Mouse (Mus musculus) T-helper 1 cell (primary cell): ENCODE data around the gene Slc7a15.

Experiments
- in situ Hi-C: fragments of 300-600 bp; cut with MboI, MseI; formaldehyde crosslinking; loops from one replicate; pipeline ENCODE4 v1.15.1; 2025; ENCODE audit warnings: high pct_unique_total_duplicates

Gene Slc7a15

DNA sequence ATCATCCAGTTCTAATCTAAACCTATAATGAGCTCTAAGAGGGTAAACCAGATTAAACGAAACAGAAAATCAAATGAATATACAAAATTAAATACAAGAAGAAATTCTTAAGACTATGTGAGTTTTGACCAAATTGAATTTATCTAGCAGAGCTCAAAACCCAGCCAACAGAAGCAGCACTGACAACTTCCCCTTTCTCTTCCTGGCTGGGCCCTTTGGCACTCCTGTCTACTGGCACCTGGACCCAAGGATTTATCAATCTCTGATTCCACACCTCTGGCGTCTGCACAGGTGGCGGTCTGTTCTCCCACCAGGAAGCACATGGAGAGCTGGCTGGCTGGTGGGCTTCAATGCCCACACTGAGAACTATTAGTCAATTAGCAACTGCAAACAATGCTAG is 39.0 kb downstream of the Slc7a15 start:
- in situ Hi-C loops: loop anchor here (10.0 kb wide), 1 partner anchor 1955 kb away; no protein-coding TSS in a partner anchor

DNA sequence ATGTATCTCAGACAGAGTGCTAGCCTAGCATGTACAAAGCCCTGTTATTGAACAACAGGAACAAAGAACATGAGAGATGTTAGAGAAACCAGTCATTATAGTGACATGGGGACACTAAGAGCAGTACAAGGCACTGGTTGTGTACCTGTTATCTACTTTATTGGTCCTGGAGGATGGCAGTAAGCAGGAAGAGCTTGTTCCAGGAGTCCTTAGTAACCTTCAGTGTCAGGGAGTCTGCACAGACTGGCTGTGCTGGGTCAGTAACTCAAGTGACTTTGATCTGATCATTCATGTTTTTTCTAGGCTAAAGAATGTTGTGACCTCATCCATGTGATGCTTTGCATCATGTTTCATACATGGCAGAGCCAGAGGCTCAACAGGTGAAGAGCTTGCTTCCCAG is 42.7 kb downstream of the Slc7a15 start:
- in situ Hi-C loops: loop anchor here (10.0 kb wide), 1 partner anchor 1959 kb away; no protein-coding TSS in a partner anchor

DNA sequence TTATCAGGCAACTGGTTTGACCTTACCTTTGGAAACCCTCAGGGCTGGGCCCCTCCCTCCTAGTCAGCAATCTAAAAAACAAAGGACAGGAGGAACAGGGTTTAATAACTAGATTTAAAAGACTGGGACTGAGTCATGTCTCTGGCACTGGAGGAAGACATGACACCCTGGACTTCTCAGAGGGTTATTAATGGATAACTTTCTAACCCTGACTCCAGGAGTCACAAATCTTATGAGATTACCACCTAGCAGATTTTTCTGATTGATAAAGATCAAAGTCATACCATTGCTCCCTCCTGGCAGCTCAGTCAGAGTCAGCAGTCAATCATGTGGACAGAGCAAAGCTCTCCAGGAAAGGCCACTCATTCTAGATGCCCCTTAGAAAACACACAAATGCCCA is 43.4 kb downstream of the Slc7a15 start:
- in situ Hi-C loops: loop anchor here (10.0 kb wide), 1 partner anchor 1959 kb away; no protein-coding TSS in a partner anchor

- in situ Hi-C loops: no loop called here
These were observed 51.5 kb downstream of the Slc7a15 start for GRCm38 (mm10) chr12:8547357-8547756.

DNA sequence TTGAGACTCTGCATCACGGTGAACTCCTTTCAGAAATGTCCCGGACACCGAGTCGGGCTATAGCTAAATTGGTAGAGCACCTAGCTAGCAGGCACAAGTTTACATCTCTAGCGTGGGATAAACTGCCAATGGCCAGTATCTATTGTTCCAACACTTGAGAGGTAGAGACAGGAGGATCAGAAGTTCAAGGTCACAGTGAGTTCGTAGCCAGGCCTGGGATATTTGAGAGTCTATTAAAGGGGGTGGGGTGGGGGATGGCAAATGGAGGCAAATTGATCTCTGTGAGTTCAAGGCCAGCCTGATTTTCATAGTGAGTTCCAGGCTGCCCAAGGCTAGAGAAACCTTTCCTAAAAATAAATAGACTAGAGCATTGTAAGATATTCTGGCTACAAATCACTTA is 52.1 kb downstream of the Slc7a15 start:
- in situ Hi-C loops: no loop called here

GRCm38 (mm10) chr12:8545066-8545610 is 53.7 kb downstream of the Slc7a15 start:
- in situ Hi-C loops: no loop called here

DNA sequence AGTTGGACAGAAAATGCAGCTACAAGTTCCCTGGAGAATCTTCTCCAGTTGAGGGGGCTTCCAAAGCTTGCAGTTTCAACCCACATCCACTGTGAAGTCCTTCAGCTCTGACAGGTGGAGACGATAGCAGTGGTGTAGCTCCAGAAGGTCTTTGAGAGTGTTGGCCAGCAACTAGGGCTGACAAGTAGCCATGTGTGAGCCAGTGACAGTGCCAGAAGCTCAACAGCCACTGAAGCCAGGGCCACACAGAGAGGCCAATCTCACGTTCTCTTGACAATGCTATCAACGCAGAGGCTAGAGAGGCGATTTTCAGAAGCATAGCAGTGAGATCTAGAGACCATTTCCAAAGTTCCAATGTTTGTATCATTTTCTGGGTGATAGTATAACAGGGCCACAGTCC is 56.5 kb downstream of the Slc7a15 start:
- in situ Hi-C loops: no loop called here

- in situ Hi-C loops: no loop called here
These were observed 59.4 kb downstream of the Slc7a15 start for GRCm38 (mm10) chr12:8539471-8539870.

- in situ Hi-C loops: no loop called here
These were observed 61.6 kb downstream of the Slc7a15 start for GRCm38 (mm10) chr12:8537291-8537690.

DNA sequence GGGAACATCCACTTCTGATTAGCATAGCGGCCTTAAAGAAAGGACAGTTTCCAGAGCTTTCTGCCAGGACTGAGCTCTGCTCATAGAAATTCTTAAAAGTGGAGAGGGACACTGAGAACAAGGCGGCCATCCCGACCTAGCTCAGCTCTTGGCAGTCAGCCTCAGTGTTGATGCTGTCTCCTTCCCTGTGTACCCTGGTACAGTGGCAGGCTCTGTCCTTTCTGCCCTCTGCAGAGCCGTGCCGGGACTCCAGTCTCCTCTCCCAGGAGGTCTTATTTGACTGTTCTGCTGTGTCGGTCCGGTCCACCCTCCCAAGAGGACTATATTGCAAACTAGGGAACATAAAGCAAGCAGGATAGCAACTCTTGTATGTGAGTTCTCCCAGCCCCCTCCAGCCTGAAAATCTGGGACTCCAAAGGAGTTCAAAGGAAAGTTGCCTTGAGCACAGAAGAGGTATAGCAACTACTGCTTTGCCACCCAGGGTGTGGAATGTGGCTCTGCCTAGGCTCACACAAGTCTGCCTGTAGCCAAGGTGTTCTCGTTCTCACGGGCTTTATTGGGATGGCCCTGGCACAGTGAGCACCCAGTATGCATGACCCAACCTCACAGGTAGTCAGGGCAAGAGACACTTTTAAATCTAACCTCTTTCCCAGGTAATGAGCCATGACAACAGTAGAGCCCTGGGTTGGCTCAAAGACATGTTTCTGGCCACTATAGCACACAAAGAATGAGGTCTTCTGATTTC is 62.5 kb downstream of the Slc7a15 start:
- in situ Hi-C loops: no loop called here

DNA sequence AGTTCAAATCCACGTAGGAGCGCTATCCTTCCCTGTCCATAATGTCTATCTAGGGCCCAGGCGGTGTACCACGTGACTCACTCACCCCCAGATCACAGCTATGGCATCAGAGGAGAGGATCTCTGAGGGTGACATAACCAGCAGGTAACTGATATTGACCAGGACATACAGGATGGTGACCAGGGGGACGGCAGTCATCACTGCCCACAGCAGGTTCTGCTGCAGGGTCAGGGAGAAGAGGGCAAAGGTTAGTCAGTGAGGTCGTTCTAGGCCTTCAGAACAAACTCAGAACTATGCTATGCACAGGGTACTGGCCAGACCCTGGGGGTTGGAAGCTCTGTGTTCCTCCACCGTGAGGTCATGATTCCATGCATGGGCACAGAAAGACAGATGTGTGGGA is 63.3 kb downstream of the Slc7a15 start:
- in situ Hi-C loops: no loop called here

- in situ Hi-C loops: no loop called here
These were observed 64.0 kb downstream of the Slc7a15 start for GRCm38 (mm10) chr12:8534915-8535314.

- in situ Hi-C loops: no loop called here
These were observed 71.1 kb downstream of the Slc7a15 start for GRCm38 (mm10) chr12:8527770-8528169.

GRCm38 (mm10) chr12:8527175-8527574 is 71.7 kb downstream of the Slc7a15 start:
- in situ Hi-C loops: no loop called here

DNA sequence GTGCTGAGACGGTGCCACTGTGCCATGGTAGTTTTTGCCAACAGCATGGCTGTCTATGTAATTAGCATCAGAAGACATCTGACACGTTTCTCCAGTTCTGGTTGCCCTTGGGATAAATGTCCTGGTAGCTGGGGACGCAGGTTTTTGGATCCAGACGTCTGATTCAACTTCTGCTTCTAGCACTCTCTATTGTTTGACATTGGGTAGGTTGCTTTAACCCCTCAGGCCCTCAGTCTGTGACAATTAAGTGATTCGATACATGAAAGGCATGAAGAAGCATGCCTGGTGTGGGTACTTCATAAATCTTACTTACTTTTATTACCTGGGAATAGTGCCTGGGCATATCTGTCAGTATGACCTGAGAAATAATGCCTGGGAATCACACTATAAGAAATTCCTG is 74.8 kb downstream of the Slc7a15 start:
- in situ Hi-C loops: no loop called here

DNA sequence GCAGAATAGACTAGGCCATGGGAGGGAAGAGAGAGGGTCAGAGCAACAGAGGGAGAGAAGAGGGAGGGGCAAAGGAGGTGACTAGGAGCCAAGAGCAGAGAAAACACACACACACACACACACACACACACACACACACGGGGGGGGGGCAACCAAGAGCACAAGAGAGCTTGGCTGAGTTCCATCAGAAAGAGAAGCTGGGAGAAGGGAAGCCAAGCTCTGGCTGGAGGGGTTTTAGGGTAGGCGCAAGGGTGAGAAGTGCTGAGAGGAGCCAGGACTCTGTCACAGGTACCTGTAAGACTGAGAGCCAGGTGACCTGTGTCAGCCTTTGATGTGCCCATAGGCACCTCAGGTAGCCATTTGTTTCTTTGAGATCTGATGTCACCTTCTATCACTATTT is 76.2 kb downstream of the Slc7a15 start:
- in situ Hi-C loops: no loop called here

GRCm38 (mm10) chr12:8521375-8522047 is 77.4 kb downstream of the Slc7a15 start:
- in situ Hi-C loops: no loop called here

- in situ Hi-C loops: no loop called here
These were observed 79.3 kb downstream of the Slc7a15 start for GRCm38 (mm10) chr12:8519431-8520160.

DNA sequence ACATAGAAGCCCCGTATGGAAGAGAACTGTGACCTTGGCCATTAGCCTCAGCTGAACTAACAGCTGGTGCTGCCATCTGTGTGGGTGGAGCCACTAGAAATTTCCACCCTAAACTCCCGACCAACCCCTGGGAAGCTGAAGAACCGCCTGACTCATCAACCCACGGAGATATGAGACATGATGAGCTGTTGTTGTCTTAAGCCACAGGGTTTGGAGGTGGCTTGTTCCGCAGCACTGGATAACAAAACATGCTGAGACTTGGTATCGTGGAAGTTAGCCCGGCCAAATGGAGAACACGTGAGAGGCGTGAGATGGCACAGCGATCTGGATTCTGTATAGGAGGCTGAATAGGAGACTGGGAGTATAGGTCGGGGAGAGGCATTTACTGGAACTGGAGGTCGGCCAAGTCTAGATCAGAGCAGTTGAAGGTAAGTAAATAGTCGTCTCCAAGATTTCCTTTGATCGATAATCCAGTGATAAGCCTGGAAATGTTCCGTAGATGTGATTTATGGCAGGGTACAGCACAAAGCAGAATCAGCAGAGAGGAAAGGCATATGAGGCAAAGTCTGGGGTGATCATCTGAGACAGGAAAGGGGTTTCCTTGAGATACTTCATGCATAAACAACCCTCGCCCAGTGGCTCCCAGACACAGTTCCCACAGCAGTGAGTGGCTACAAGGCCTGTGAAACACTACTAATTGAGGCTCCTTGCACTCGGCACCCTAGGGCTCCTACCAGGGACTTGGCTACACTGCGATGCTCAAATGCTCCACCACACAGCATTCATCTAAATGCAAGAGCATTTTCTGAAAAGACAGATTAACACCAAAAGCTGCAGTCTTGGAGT is 87.6 kb downstream of the Slc7a15 start:
- in situ Hi-C loops: no loop called here

- in situ Hi-C loops: no loop called here
These were observed 88.4 kb downstream of the Slc7a15 start for GRCm38 (mm10) chr12:8510317-8510988.

GRCm38 (mm10) chr12:8509693-8510092 is 89.2 kb downstream of the Slc7a15 start:
- in situ Hi-C loops: no loop called here
